Mouse (Mus musculus) ES-Bruce4 (cell line): ENCODE data around the gene Pus7l. TPM values are rescaled to one million over a fixed set of nuclear protein-coding genes. Genes with fewer than 3 reads are reported as not detected.

Source experiments
- H3K27ac ChIP-seq: 2 replicates; pipeline ENCODE4 v1.5.1; 2012; ENCODE audit warnings: low read length, inconsistent platforms; ENCODE audit not compliant: insufficient read depth
- H3K27me3 ChIP-seq: 2 replicates; pipeline ENCODE4 v1.6.1; 2012; ENCODE audit warnings: mild to moderate bottlenecking, low read length, inconsistent platforms; ENCODE audit not compliant: control insufficient read depth, poor library complexity, insufficient read depth, severe bottlenecking
- H3K36me3 ChIP-seq: 2 replicates; pipeline ENCODE4 v1.6.1; 2012; ENCODE audit warnings: inconsistent platforms, mild to moderate bottlenecking, low read length, moderate library complexity; ENCODE audit not compliant: control insufficient read depth, poor library complexity, insufficient read depth, severe bottlenecking
- H3K4me1 ChIP-seq: one replicate; pipeline ENCODE4 v1.8.1; 2011; ENCODE audit warnings: low read length; ENCODE audit not compliant: control insufficient read depth, insufficient read depth
- H3K4me3 ChIP-seq: 2 replicates; pipeline ENCODE4 v1.5.1; 2011; ENCODE audit warnings: low read depth, mild to moderate bottlenecking, low read length
- H3K9ac ChIP-seq: 2 replicates; pipeline ENCODE4 v1.6.1; 2012; ENCODE audit warnings: low read depth, mild to moderate bottlenecking, inconsistent platforms; ENCODE audit not compliant: poor library complexity, severe bottlenecking
- H3K9me3 ChIP-seq: replicated peaks from 2 replicates; pipeline ENCODE4 v1.6.1; 2012; ENCODE audit warnings: mild to moderate bottlenecking, low read length, inconsistent platforms; ENCODE audit not compliant: control insufficient read depth, poor library complexity, insufficient read depth, severe bottlenecking
- CTCF ChIP-seq: IDR thresholded peaks from one replicate; pipeline ENCODE4 v1.8.1; 2011; ENCODE audit warnings: low read depth, low read length
- EP300 ChIP-seq: IDR thresholded peaks from 2 replicates; pipeline ENCODE4 v1.6.1; 2011; ENCODE audit warnings: low read depth, low read length; ENCODE audit not compliant: insufficient read depth
- POLR2A ChIP-seq: IDR thresholded peaks from one replicate; pipeline ENCODE4 v1.8.1; 2011; ENCODE audit warnings: low read length; ENCODE audit not compliant: insufficient read depth
- polyA plus RNA-seq: library from polyadenylated mRNA; stranded (reverse); fragments of >200 nt; gene quantifications from 2 replicates; pipeline ENCODE4 v1.2.4, GENCODE M21; 2011; ENCODE audit warnings: low read depth; ENCODE audit not compliant: missing spikeins, insufficient read depth, insufficient read length

Gene Pus7l
- polyA plus RNA-seq, 1 experiment = 7.3 TPM

- TF ChIP-seq POLR2A (no peak), CTCF (no peak), EP300 (no peak)
- H3K27ac ChIP-seq = no peak overlapping the region
- H3K9ac ChIP-seq = no peak overlapping the region
- no peaks in the 10 kb centered on the region for H3K27me3 ChIP-seq
- no peaks in the 10 kb centered on the region; the same call in none of the 2 replicates for H3K9me3 ChIP-seq
- no peaks in the 10 kb centered on the region for H3K4me1 ChIP-seq
- no peaks in the 10 kb centered on the region for H3K36me3 ChIP-seq
- H3K4me3 ChIP-seq = no peak overlapping the region
These were observed 67.4 kb downstream of the Pus7l start for GRCm38 (mm10) chr15:94475975-94476374.

Other genes starting within 250 kb of the Pus7l start
- 0.21 and 0.42 TPM in 2 replicates for gene Adamts20, start 78.1 kb downstream of the Pus7l start, polyA plus RNA-seq
- 1.8 and 2.4 TPM in 2 replicates for gene Irak4, start 96 bp upstream of the Pus7l start, polyA plus RNA-seq
- gene Twf1, start 46.3 kb upstream of the Pus7l start, polyA plus RNA-seq = 92.3 and 94.9 TPM in 2 replicates
- 0.49 and 1.2 TPM in 2 replicates for gene Tmem117, start 85.7 kb upstream of the Pus7l start, polyA plus RNA-seq